Comparison of ENCODE assay signal across 29 mouse cellular contexts in the genomic region with DNA sequence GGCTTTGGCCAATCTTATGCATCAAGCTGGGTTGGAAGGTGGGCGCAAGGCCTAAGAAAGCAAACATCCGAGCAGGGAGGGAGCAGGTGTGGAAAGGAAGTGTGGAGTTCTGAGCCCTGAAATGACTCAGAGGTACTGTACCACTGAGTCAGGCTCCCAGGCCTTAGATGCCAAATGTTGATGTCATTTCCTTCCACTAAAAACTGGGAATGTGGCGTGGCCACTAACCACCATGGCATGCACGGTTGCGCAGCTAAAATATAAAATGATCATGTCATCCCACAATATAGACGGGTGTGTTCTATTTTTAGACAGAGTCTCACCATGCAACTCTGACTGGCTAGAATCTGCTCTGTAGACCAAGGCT. TPM values are rescaled to one million over a fixed set of nuclear protein-coding genes. Genes with fewer than 3 reads are reported as not detected.
DNase-seq lines count a peak whose midpoint lies in the region; ATAC-seq and TF ChIP-seq lines count a peak whose summit lies in the region.
"Had no signal": no experiment of that assay in that cellular context is flagged by ENCODE, and none has a peak within 500 bp of the region (broad histone marks: within the 10 kb centered on the region; RNA-seq: fewer than 3 reads in every experiment).

No protein-coding gene starts in this region.

- no peak for TF ChIP-seq CTCF in hindbrain, postnatal 0 days (IDR thresholded peaks at IDR 0.05; ENCODE audit: low read depth)
- TF ChIP-seq CTCF in lung, postnatal 0 days (IDR thresholded peaks at IDR 0.05), result no peak

- DNase-seq in hindbrain, embryonic 11.5 days (ENCODE audit: low spot score), result no peak
- no peak for DNase-seq in hindbrain, postnatal 0 days (ENCODE audit: low spot score)
- DNase-seq in lung, postnatal 0 days (ENCODE audit: low spot score), result no peak
- no peak for DNase-seq in lung, postnatal 25 days (ENCODE audit: low spot score)
- DNase-seq in 3T3-L1 (ENCODE audit: low read depth, low spot score), result peak; percentile 92
- DNase-seq in fibroblast of lung, adult 2 months (ENCODE audit: low read depth), result peak; percentile 86
- no peak for DNase-seq in spleen, postnatal 14 days (ENCODE audit: low spot score in 2 of 2)

- 91% methylated on average over 6 of the region's 6 CpGs for WGBS in hindbrain, embryonic 11.5 days
- WGBS in hindbrain, postnatal 0 days, result 92% methylated on average over 6 of the region's 6 CpGs
- 83% methylated on average over 6 of the region's 6 CpGs for WGBS in lung, postnatal 0 days

- H3K27ac ChIP-seq in hindbrain, embryonic 11.5 days (ENCODE audit: low read depth, low read length), result no peak overlapping the region
- H3K27ac ChIP-seq in hindbrain, postnatal 0 days, result no peak overlapping the region
- H3K27ac ChIP-seq in lung, postnatal 0 days (ENCODE audit: low read length), result no peak overlapping the region
- H3K27ac ChIP-seq: embryonic facial prominence, embryonic 13.5 days; gastrocnemius, adult 2 months; heart, embryonic 10.5 days; limb, embryonic 10.5 days; liver, embryonic 15.5 days; midbrain, embryonic 12.5 days; neural tube, embryonic 15.5 days; stomach, postnatal 0 days had no signal

- H3K9ac ChIP-seq in hindbrain, embryonic 11.5 days (ENCODE audit: low read depth, low read length), result no peak overlapping the region
- no peak overlapping the region for H3K9ac ChIP-seq in hindbrain, postnatal 0 days (replicated peaks; ENCODE audit: low read length)
- H3K9ac ChIP-seq in lung, postnatal 0 days (replicated peaks; ENCODE audit: low read depth), result no peak overlapping the region
- H3K9ac ChIP-seq: embryonic facial prominence, embryonic 13.5 days; liver, embryonic 15.5 days; midbrain, embryonic 12.5 days; neural tube, embryonic 15.5 days had no signal

- no peaks in the 10 kb centered on the region for H3K27me3 ChIP-seq in hindbrain, embryonic 11.5 days (ENCODE audit: control insufficient read depth, insufficient read depth, low read length)
- no peaks in the 10 kb centered on the region for H3K27me3 ChIP-seq in hindbrain, postnatal 0 days (ENCODE audit: insufficient read depth, low read length)
- H3K27me3 ChIP-seq in lung, postnatal 0 days (replicated peaks; ENCODE audit: insufficient read depth, low read length), result no peaks in the 10 kb centered on the region
- H3K27me3 ChIP-seq: embryonic facial prominence, embryonic 13.5 days; liver, embryonic 15.5 days; midbrain, embryonic 12.5 days; neural tube, embryonic 15.5 days had no signal

- H3K4me1 ChIP-seq in hindbrain, embryonic 11.5 days (replicated peaks; ENCODE audit: control insufficient read depth, insufficient read depth, low read length), result no peaks in the 10 kb centered on the region
- no peaks in the 10 kb centered on the region for H3K4me1 ChIP-seq in hindbrain, postnatal 0 days (ENCODE audit: insufficient read depth, low read length)
- no peaks in the 10 kb centered on the region for H3K4me1 ChIP-seq in lung, postnatal 0 days (ENCODE audit: insufficient read depth, low read depth, low read length)
- H3K4me1 ChIP-seq: embryonic facial prominence, embryonic 13.5 days; heart, embryonic 10.5 days; limb, embryonic 10.5 days; liver, embryonic 15.5 days; midbrain, embryonic 12.5 days; neural tube, embryonic 15.5 days had no signal

- ATAC-seq in hindbrain, embryonic 11.5 days (ENCODE audit: low FRiP score), result peak; percentile 30; the same call in 1 of the 2 replicates
- ATAC-seq in hindbrain, postnatal 0 days, result no peak
- ATAC-seq in lung, postnatal 0 days, result peak; percentile 15; the same call in 1 of the 2 replicates

- H3K4me3 ChIP-seq in hindbrain, embryonic 11.5 days (ENCODE audit: low read depth, low read length), result no peak overlapping the region
- no peak overlapping the region for H3K4me3 ChIP-seq in hindbrain, postnatal 0 days (ENCODE audit: low read length)
- no peak overlapping the region for H3K4me3 ChIP-seq in lung, postnatal 0 days (ENCODE audit: low read depth, low read length)
- H3K4me3 ChIP-seq: embryonic facial prominence, embryonic 13.5 days; gastrocnemius, adult 2 months; heart, embryonic 10.5 days; limb, embryonic 10.5 days; liver, embryonic 15.5 days; midbrain, embryonic 12.5 days; neural tube, embryonic 15.5 days had no signal

- H3K36me3 ChIP-seq in hindbrain, embryonic 11.5 days (ENCODE audit: control insufficient read depth, insufficient read depth, low read length), result no peaks in the 10 kb centered on the region
- H3K36me3 ChIP-seq in hindbrain, postnatal 0 days (ENCODE audit: insufficient read depth, low read length), result 0 out of 2 replicates have a peak, but pooled peaks cover 4% of the 10 kb centered on the region
- H3K36me3 ChIP-seq in lung, postnatal 0 days (ENCODE audit: insufficient read depth, low read length), result peaks cover 40% of the 10 kb centered on the region

- no peaks in the 10 kb centered on the region for H3K9me3 ChIP-seq in hindbrain, embryonic 11.5 days (ENCODE audit: control insufficient read depth, low read length)
- H3K9me3 ChIP-seq in hindbrain, postnatal 0 days (ENCODE audit: low read length), result no peaks in the 10 kb centered on the region
- H3K9me3 ChIP-seq in lung, postnatal 0 days (ENCODE audit: low read length), result no peaks in the 10 kb centered on the region
- H3K9me3 ChIP-seq: heart, embryonic 10.5 days; limb, embryonic 10.5 days; liver, embryonic 15.5 days had no signal

- no peak for TF ChIP-seq EP300 in lung, postnatal 0 days (IDR thresholded peaks at IDR 0.05)

- no peak overlapping the region for H3K4me2 ChIP-seq in hindbrain, embryonic 11.5 days (replicated peaks; ENCODE audit: low read depth, low read length)
- no peak overlapping the region for H3K4me2 ChIP-seq in hindbrain, postnatal 0 days (ENCODE audit: low read depth, low read length)
- H3K4me2 ChIP-seq in lung, postnatal 0 days (replicated peaks; ENCODE audit: low read depth, low read length), result no peak overlapping the region
- H3K4me2 ChIP-seq: embryonic facial prominence, embryonic 13.5 days; liver, embryonic 15.5 days; midbrain, embryonic 12.5 days; neural tube, embryonic 15.5 days had no signal

RNA-seq across cellular contexts. Expression of a gene that starts 9.7 kb away (rescaled TPM):
- 2.8 and 3.1 TPM in 2 replicates for polyA plus RNA-seq in hindbrain, embryonic 11.5 days (2014; fragmentation: Nextera tagmentation; extraction: Ambion mirVana)
- 9.2 and 11.7 TPM in 2 replicates for total RNA-seq in hindbrain, postnatal 0 days (2014; rRNA removed)
- 6.1 and 7.0 TPM in 2 replicates for polyA plus RNA-seq in hindbrain, postnatal 0 days (2015; fragmentation: Nextera tagmentation; extraction: Ambion mirVana)
- polyA plus RNA-seq in lung, postnatal 0 days (2015; fragmentation: Nextera tagmentation; extraction: Ambion mirVana), result 20.8 and 24.3 TPM in 2 replicates
- total RNA-seq: MEL had no signal

RNA-seq across cellular contexts. Expression of a gene that starts 23.5 kb away (rescaled TPM):
- polyA plus RNA-seq in hindbrain, embryonic 11.5 days (2014; fragmentation: Nextera tagmentation; extraction: Ambion mirVana), result not detected in 2 replicates
- not detected in 2 replicates for total RNA-seq in hindbrain, postnatal 0 days (2014; rRNA removed)
- polyA plus RNA-seq in hindbrain, postnatal 0 days (2015; fragmentation: Nextera tagmentation; extraction: Ambion mirVana), result not detected in 2 replicates
- polyA plus RNA-seq in lung, postnatal 0 days (2015; fragmentation: Nextera tagmentation; extraction: Ambion mirVana), result 0.04 TPM in 1 of 2 replicates, not detected in the other
- total RNA-seq: adrenal gland, postnatal 25 days; gastrocnemius, adult 2 months; gastrocnemius, postnatal 4 days; heart, postnatal 10 days; layer of hippocampus, adult 18-20 months; layer of hippocampus, postnatal 14 days; left cerebral cortex, adult 8-10 months; megakaryocyte progenitor cell, adult 5-6 weeks had no signal
- polyA plus RNA-seq: forebrain, embryonic 14.5 days; frontal cortex, adult 2 months; heart, embryonic 10.5 days; limb, embryonic 10.5 days; liver, embryonic 15.5 days; lung, embryonic 16.5 days; midbrain, embryonic 12.5 days; neural tube, embryonic 15.5 days; small intestine, adult 2 months had no signal

RNA-seq across cellular contexts. Expression of a gene that starts 39.3 kb away (rescaled TPM):
- polyA plus RNA-seq in hindbrain, embryonic 11.5 days (2014; fragmentation: Nextera tagmentation; extraction: Ambion mirVana), result 0.15 TPM in 1 of 2 replicates, not detected in the other
- not detected in 2 replicates for total RNA-seq in hindbrain, postnatal 0 days (2014; rRNA removed)
- polyA plus RNA-seq in hindbrain, postnatal 0 days (2015; fragmentation: Nextera tagmentation; extraction: Ambion mirVana), result not detected in 2 replicates
- 0.70 and 0.90 TPM in 2 replicates for polyA plus RNA-seq in lung, postnatal 0 days (2015; fragmentation: Nextera tagmentation; extraction: Ambion mirVana)
- total RNA-seq: adrenal gland, postnatal 25 days; gastrocnemius, adult 2 months; gastrocnemius, postnatal 4 days; layer of hippocampus, adult 18-20 months; layer of hippocampus, postnatal 14 days; left cerebral cortex, adult 8-10 months; megakaryocyte progenitor cell, adult 5-6 weeks had no signal
- polyA plus RNA-seq: brain, embryonic 14.5 days; embryonic facial prominence, embryonic 13.5 days; forebrain, embryonic 14.5 days; midbrain, embryonic 12.5 days had no signal

RNA-seq across cellular contexts. Expression of a gene that starts 50.2 kb away (rescaled TPM):
- not detected in 2 replicates for polyA plus RNA-seq in hindbrain, embryonic 11.5 days (2014; fragmentation: Nextera tagmentation; extraction: Ambion mirVana)
- total RNA-seq in hindbrain, postnatal 0 days (2014; rRNA removed), result not detected in 2 replicates
- 0.86 and 0.89 TPM in 2 replicates for polyA plus RNA-seq in hindbrain, postnatal 0 days (2015; fragmentation: Nextera tagmentation; extraction: Ambion mirVana)
- 0.13 and 0.18 TPM in 2 replicates for polyA plus RNA-seq in lung, postnatal 0 days (2015; fragmentation: Nextera tagmentation; extraction: Ambion mirVana)
- total RNA-seq: adrenal gland, postnatal 25 days; gastrocnemius, adult 2 months; gastrocnemius, postnatal 4 days; heart, postnatal 10 days; layer of hippocampus, adult 18-20 months; layer of hippocampus, postnatal 14 days; left cerebral cortex, adult 8-10 months; megakaryocyte progenitor cell, adult 5-6 weeks had no signal
- polyA plus RNA-seq: brain, embryonic 14.5 days; embryonic facial prominence, embryonic 13.5 days; forebrain, embryonic 14.5 days; frontal cortex, adult 2 months; heart, embryonic 10.5 days; limb, embryonic 10.5 days; liver, embryonic 15.5 days; lung, embryonic 16.5 days; stomach, postnatal 0 days had no signal

RNA-seq across cellular contexts. Expression of a gene that starts 53.9 kb away (rescaled TPM):
- not detected in 2 replicates for polyA plus RNA-seq in hindbrain, embryonic 11.5 days (2014; fragmentation: Nextera tagmentation; extraction: Ambion mirVana)
- total RNA-seq in hindbrain, postnatal 0 days (2014; rRNA removed), result not detected in 2 replicates
- not detected in 2 replicates for polyA plus RNA-seq in hindbrain, postnatal 0 days (2015; fragmentation: Nextera tagmentation; extraction: Ambion mirVana)
- polyA plus RNA-seq in lung, postnatal 0 days (2015; fragmentation: Nextera tagmentation; extraction: Ambion mirVana), result not detected in 2 replicates
- total RNA-seq: adrenal gland, postnatal 25 days; gastrocnemius, adult 2 months; gastrocnemius, postnatal 4 days; heart, postnatal 10 days; layer of hippocampus, adult 18-20 months; layer of hippocampus, postnatal 14 days; left cerebral cortex, adult 8-10 months; megakaryocyte progenitor cell, adult 5-6 weeks; MEL had no signal
- polyA plus RNA-seq: brain, embryonic 14.5 days; embryonic facial prominence, embryonic 13.5 days; forebrain, embryonic 14.5 days; frontal cortex, adult 2 months; heart, embryonic 10.5 days; limb, embryonic 10.5 days; liver, embryonic 15.5 days; lung, embryonic 16.5 days; midbrain, embryonic 12.5 days; neural tube, embryonic 15.5 days; stomach, postnatal 0 days; urinary bladder, adult 2 months had no signal

Comparison
In these comparisons a context has a peak if more than half of its experiments do, and no peak if none do; other contexts are left out.
1. DNase-seq: peak in 3T3-L1 (single experiment) and fibroblast of lung, adult 2 months (single experiment); none in hindbrain, embryonic 11.5 days (single experiment), hindbrain, postnatal 0 days (single experiment), lung, postnatal 0 days (single experiment), lung, postnatal 25 days (single experiment) and spleen, postnatal 14 days (0 of 2).